Mouse (Mus musculus) splenic B cell, adult 2 months (primary cell): ENCODE data around the gene Cbarp.
A peak's percentile ranks its signal among the peaks of the same experiment; 100 is the strongest.

ENCODE experiments used
- DNase-seq: peaks from one replicate; pipeline ENCODE4 v3.0.0-alpha.2; 2011; ENCODE audit warnings: low read depth, low spot score
- H3K27me3 ChIP-seq: 2 replicates; pipeline ENCODE4 v1.6.1; 2012; ENCODE audit warnings: mild to moderate bottlenecking, low read length, moderate library complexity, mixed read lengths; ENCODE audit not compliant: control insufficient read depth, poor library complexity, insufficient read depth, severe bottlenecking
- H3K36me3 ChIP-seq: 2 replicates; pipeline ENCODE4 v1.6.1; 2012; ENCODE audit warnings: mild to moderate bottlenecking, low read length, moderate library complexity, mixed read lengths; ENCODE audit not compliant: control insufficient read depth, poor library complexity, insufficient read depth, severe bottlenecking

Cbarp gene

DNA sequence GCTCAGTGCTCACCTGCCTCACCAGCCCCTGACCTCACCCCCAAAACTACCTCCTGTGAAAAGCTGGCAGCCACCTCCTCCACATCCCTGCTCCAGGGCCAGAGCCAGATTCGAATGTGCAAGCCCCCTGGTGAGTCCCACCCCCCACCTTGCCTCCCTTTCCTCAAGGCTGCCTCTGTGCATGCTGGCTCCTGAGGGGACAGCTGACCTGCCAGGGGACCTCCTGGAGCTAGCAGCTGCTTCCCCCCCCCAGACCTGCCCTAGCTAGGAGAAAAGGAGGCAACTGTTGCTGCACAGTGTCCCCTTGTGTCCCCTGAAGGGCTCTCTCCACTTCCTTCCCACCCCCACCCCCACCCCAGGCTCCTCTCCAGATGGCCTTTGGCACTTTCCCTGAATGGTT is 14.6 kb upstream of the Cbarp start:
- H3K36me3 ChIP-seq: peaks cover 32% of the 10 kb centered on the region
- DNase-seq: no peak
- no peaks in the 10 kb centered on the region for H3K27me3 ChIP-seq

DNA sequence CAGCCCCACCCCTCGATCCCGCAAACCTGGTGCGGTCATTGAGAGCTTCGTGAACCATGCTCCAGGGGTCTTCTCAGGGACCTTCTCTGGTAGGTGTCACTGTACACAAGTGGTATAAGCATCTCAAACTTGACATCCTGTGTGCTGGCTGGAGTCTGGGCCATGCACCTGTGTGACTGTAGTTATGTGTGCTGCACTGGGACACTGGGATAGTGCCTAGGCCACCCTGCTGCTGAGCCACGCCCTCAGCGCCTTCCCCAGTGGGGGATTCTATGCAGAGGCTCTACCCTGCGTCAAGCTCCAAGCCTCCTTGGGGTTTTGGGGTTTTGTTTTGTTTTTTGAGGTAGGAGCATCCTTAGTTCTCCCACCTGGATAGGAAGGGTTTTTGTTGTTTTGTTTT is 13.7 kb upstream of the Cbarp start:
- H3K27me3 ChIP-seq: no peaks in the 10 kb centered on the region
- DNase-seq: no peak
- peaks cover 32% of the 10 kb centered on the region for H3K36me3 ChIP-seq

DNA sequence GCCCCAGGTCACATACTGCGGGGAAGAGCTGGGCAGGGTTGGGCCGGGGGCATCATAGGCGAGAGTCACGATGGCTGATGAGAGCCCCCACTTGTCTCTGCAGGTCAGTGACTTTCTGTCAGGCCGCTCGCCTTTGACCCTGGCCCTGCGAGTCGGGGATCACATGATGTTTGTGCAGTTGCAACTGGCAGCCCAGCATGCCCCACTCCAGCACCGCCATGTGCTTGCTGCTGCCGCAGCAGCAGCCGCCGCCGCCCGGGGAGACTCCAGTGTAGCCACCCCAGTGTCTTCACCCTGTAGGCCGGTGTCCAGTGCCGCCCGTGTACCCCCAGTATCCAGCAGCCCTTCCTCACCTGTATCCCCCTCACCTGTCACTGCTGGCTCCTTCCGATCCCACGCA is 13.1 kb upstream of the Cbarp start:
- DNase-seq: no peak
- no peaks in the 10 kb centered on the region for H3K27me3 ChIP-seq
- peaks cover 32% of the 10 kb centered on the region for H3K36me3 ChIP-seq

DNA sequence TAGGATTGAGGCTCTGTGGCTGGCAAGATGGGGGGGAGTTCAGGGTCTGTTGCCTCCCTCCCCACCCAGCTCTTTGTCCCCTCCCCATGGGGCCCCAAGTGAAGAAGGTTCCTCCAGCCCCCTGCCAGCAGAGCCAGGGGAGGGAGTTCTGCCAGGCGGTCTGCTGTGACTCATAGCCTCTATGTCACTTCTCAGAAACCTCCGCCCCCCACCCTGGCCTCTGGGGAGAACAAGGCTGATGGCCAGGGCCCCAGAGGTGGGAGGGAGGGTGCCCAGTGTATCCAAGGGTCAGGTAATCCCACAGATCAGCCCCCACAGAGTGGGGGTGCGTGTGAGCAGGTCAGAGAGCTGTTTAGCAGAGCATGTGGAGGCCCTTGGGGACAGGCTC is 12.2 kb upstream of the Cbarp start:
- Histone ChIP-seq H3K36me3 (peaks cover 32% of the 10 kb centered on the region), H3K27me3 (no peaks in the 10 kb centered on the region)
- peak; percentile 56 for DNase-seq

DNA sequence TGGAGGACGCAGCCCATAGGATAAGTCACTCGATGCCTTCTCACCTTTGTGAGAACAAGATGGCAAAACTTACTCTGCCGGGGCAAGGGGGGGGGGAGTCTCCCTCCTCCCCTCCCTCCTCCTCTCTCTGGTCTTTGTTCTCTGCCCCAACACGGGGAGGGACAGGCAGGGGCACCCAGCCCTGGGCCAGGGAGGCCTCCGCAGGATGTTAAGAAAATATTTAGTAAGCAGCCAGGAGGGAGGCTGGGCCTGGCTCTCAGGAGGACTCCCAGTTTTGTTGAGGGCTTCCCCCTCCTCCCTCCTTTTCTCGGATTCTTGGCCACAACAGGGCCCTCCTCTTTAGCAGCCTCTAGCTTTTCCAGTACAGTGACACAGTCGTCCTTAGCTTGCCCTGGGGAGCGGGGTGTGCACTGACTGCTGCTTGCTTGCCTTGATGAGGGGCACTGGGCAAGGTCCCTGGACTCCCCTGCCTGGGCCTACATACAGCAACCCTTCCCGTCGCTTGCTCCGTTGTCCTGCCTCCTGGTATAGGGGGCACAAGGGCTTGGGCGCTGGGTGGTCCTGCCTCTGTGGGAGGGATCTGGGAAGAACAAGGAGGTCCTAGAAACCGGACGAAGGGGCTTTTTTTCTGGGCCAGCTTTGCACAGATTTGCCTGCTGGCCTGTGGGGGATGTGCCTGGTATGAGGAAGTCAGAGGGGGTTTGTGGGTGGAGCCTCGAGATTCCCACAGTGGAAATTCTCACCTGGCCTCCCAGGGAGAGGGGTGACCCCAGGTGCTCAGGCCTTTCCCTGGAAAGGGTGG is 11.6 kb upstream of the Cbarp start:
- H3K27me3 ChIP-seq: no peaks in the 10 kb centered on the region
- peak; percentile 51 for DNase-seq
- H3K36me3 ChIP-seq: peaks cover 32% of the 10 kb centered on the region

DNA sequence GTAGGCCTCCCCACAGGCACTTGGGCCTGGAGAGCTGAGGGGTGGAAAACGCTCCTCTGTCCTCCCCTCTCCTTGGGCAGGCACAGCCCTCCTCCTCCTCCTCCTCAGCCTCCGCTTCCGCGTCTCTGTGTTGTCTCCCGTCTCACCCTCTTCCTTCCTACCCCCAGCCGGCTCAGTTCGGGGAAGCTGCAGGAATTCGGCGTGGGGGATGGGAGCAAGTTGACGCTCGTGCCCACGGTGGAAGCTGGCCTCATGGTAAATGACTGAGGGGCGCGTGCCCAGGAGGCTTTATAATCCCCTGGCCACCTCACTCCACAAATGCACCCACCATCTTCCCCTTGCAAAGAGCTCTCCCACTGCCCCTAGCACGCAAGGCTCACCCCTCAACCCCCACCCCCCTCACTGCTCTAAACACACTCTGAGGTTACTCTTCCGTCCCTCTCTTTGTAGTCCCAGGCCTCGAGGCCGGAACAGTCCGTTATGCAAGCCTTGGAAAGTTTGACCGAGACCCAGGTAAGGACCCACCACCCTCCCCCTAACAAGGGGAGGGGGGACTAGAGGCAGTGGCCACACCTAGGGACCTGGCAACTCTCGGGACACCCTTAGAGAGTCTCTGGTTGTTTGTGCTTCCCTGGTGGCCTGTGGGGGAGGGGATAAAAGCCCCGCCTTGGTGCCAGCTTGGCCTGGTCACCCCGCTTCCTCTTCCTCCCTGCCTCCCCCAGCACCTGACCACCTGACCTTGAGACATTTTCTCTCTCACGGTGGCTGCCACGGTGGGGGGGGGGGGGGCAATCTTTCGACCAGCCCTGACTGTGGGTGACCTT is 10.8 kb upstream of the Cbarp start:
- Histone ChIP-seq H3K27me3 (no peaks in the 10 kb centered on the region), H3K36me3 (peaks cover 26% of the 10 kb centered on the region)
- DNase-seq: peak; percentile 63

DNA sequence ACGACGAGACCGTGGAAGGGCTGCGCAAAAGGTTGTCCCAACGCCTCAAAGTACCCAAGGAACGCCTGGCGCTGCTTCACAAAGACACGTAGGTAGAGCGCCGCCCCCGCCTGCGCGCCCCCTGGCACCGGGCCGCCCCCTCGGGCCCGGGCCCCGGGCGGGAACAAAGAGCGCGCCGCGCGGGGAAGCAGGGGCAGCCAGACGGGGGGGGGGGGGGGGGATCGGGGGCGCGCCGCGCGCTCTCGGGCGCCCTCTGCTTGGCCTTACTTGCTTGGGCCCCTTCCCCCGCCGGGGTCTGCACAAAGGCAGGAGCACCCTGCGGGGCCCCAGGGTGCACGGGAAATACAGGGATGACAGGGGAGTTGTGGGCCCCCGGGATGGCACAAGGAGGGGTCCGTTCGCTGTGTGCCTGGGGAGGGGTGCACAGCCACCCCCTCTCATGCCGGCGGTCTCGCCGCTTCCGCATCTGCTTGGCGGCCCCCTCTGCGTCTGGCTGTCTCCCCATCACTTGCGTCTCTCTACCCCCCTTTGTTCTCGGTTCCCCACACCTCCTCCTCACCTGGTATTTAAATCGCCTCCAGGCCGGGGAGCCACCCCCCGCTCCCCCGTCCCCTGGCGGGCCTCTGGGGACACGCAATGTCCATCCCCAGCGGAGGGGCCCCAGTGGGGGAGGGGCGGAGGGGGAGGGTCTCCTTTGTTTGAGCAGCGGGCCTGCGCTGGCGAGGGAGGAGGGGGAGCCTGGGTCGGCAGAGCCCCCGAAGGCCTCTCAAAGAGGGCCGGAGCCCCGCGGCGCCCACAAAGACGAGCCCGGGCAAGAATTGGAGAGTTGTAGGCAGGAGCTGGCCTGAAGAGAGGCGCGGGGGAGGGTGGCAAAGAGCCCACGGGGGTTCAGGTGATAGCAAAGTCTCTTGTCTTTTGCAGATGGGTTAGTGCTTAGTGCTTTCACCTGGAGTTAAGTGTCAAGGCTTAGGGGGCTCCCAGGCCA is 9.9 kb upstream of the Cbarp start:
- Histone ChIP-seq H3K27me3 (no peaks in the 10 kb centered on the region), H3K36me3 (peaks cover 19% of the 10 kb centered on the region)
- peak; percentile 86 for DNase-seq

DNA sequence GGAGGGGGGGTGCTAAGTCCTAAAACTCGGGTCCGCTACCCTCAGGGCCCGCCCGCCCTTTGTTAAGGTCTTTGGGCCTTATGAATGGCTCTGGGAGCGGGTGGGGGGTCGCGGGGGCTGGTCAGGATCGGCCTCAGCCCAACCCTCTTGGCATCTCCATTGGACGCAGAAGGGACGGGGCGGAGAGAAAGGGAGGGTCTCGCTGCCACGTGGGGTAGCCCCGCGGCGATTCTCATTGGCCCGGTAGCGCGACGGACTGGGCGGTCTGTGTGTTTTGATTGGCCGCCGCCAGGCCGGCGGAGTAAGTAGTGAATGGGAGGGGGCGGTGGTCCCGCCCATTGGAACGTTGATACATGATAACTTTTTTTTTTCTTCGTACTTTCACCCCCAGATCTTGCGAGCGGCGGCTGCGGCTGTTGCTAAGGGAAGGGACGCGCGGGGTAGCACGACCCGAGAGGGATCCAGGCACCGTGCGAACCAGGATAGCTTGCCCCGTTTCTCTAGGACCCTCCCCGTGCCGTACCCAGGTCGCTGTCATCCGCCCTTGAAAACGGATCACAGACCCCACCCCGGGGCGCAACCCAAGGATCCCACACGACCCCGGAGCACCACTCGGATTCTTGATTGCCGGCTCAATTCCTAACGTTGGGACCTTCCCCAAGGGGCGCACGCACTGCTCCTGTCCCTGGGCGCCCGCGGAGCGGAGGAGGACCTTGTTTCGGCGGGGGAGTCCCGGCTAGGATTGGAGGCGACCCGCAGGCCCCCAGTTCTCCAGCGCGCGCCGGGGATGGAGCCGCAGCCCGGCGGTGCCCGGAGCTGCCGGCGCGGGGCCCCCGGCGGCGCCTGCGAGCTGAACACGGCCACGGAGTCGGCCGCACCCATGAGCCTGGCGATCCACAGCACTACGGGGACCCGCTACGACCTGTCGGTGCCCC is 8.9 kb upstream of the Cbarp start:
- H3K27me3 ChIP-seq: no peaks in the 10 kb centered on the region
- DNase-seq: peak; percentile 98
- peaks cover 17% of the 10 kb centered on the region for H3K36me3 ChIP-seq

DNA sequence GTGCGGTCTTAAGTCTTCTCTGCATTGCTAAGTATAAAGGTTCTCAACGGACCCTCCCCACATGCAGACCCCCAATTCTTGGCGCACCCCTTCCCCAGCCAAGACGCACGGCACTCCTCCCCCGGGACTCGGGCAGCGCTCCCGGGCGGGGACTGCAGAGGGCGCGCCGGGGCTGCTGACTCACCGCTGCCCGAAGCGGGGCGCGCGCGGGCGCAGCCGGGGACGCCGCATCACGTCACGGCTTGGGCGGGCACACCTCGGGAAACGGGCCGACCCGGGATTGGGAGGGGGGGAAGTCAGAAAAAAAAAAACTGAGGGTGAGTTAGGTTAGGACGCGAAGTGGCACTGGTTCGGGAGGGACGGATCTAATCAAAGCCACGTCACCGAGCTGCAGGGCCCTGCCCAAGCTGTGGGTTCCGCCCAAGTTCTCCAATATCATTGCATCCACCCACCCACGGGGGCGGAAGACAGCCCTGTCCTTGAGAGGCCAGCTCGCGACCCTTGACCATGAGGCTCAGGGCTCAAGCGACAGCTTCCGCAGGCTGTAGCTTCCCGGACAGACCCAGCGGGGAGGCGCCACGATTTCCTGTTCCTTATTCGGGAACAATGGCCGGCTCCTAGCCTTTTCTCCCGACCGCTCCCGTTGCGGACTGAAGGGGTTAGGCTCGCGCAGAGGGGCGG is 8.1 kb upstream of the Cbarp start:
- H3K36me3 ChIP-seq: peaks cover 11% of the 10 kb centered on the region
- peak; percentile 92 for DNase-seq
- H3K27me3 ChIP-seq: no peaks in the 10 kb centered on the region

DNA sequence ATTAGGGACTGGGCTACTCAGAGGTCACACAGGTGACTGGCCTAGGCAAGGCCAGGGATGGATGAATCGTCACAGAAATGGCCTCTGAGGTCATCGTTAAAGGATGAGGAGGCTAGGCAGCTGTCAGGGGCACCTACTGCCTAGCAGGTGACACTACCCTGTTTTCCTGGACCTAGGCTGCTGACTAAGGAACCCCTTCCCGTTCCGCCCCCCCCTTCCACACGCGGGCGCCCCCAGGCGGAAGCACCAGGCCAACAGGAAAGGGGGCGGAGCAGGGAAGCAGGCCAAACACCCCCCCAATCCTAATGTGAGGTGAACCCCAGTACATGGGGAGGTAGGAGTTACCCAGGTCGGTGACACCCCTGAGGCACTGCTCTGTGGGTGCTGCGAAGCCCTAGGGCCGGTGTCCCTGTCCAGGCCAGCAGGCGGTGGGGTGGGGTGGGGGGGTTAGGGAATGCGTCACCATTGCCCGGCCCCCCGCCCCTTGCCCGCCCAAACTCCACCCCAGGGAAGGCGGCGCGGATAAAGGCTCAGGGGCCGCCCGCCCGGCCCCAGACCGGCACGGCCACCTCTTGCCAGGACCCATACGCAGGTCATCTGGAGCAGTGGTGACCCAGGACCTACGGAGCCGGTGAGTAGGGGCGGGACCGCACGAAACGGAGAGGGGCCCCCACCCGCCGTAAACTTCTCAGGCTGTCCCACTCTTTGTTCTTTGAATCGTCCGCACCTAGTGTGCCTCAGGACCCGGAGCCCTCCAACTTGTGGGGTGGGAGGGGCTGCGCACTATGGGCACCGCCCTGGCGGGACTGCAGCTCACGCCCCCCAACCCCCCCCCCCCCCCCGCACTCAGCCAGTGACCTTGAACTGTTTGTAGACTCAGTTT is 7.3 kb upstream of the Cbarp start, which contains the start of gene Midn:
Gene Midn, plus strand, starts transcription at position 554 of the 883 bp plus-strand sequence.
- no peaks in the 10 kb centered on the region for H3K27me3 ChIP-seq
- H3K36me3 ChIP-seq: peaks cover 6% of the 10 kb centered on the region
- DNase-seq: peak; percentile 65

DNA sequence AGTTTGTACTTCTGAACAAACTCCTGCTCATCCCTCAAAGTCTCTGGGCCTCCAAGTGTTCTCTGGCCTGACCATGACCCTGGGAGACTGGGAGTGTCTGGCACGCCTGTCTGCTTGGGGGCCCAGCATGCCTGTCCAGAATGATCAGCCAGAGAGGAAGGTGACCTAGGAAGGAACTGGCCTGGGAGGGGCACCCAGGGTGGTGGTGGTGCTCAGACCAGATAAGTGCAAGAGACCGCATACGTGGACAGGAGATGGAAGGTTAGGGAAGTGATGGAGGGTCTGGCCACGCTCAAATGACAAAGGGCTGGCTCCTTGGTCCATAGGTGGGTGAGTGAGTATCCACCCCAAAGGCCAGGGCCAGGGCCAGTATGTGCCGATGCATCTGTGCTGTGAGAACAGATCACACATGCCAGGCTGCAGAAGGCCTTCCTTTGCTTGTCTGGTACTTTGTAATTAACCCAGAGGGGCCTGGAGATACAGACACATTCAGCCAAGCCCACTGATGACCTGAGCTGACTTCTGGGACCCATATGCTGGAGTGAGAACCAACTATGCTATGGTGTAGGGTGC is 6.6 kb upstream of the Cbarp start:
- Histone ChIP-seq H3K36me3 (peaks cover 5% of the 10 kb centered on the region), H3K27me3 (no peaks in the 10 kb centered on the region)
- no peak for DNase-seq

DNA sequence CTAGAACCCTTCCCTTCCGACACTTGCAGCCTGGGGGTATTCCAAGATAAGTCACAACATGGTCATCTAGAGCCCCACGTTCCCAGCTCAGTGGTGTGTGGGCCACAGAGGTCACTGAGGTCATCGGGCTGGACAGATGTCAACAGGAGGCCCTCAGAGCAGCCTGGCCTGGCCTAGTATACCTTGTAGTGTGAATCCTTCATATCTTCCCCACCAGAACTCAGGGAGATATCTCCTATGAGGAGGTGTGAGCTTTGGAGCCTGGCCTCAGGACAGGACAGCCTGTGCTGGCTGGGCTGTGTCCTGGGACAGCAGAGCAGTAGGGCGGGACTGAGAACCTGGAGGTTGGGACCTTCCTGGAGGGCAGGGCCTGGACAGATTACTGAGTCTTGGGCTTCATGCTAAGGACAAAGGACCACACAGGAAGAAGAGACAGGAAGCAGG is 6.0 kb upstream of the Cbarp start:
- no peak for DNase-seq

More for the DNA sequence above, 6.0 kb upstream of the Cbarp start:
- Histone ChIP-seq H3K27me3 (no peaks in the 10 kb centered on the region), H3K36me3 (peaks cover 5% of the 10 kb centered on the region)
